Mouse (Mus musculus) megakaryocyte, embryonic 14.5 days (primary cell): ENCODE measurements around the gene 2510039O18Rik.

Experiments
- FLI1 ChIP-seq: IDR thresholded peaks from 2 replicates; pipeline ENCODE4 v1.6.1; 2012; ENCODE audit warnings: low read length, inconsistent platforms, mixed read lengths
- GATA1 ChIP-seq: IDR thresholded peaks from 3 replicates; pipeline ENCODE4 v1.6.1; 2012; ENCODE audit warnings: mixed read lengths, low read length, inconsistent platforms, borderline replicate concordance

DNA sequence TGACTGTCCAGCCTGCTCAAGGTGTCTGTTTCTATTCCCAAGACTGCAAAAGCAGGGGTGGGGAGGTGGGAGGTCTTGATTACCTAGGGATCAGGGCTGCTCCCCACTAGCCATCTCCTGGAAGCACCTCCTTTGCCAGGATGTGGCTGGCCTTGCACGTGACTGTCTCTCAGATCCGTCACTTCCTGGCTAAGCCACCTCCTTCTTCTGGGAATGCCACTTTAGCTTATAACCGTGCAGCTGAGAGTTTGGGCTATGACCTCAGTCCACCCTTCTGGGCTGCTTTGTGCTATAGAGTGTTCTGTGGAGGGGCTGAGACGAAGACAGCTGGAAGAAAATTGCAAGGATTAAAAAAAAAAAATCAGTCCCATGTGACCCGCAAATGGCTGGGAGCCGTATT is 22.1 kb downstream of the 2510039O18Rik start:
- TF ChIP-seq GATA1 = no peak
- no peak for TF ChIP-seq FLI1
